Mouse (Mus musculus): ENCODE measurements at regions not wholly inside any gene's neighbourhood (a gene's known extent, or its start where the extent isn't known, plus 50 kb on each side); places are given as distances from the start of the nearest gene placed in this dataset.

- H3K4me3 ChIP-seq: no peak overlapping the region
- ATAC-seq (ENCODE audit: insufficient number of reproducible peaks, low FRiP score): no peak
- 73% methylated on average over 9 of the region's 9 CpGs for WGBS
- no peak overlapping the region for H3K9ac ChIP-seq
- peaks cover 16% of the 10 kb centered on the region for H3K4me1 ChIP-seq (replicated peaks)
- H3K9me3 ChIP-seq (replicated peaks): 0 out of 2 replicates have a peak, but pooled peaks cover 4% of the 10 kb centered on the region
- H3K27me3 ChIP-seq (replicated peaks): no peaks in the 10 kb centered on the region
- H3K27ac ChIP-seq (ENCODE audit: poor library complexity, severe bottlenecking): no peak overlapping the region
- H3K36me3 ChIP-seq: no peaks in the 10 kb centered on the region
- H3K4me2 ChIP-seq: no peak overlapping the region
These were observed 52.7 kb upstream of the Flt1 start for GRCm38 (mm10) chr5:147778557-147778956.
